Mouse (Mus musculus) midbrain, embryonic 11.5 days (tissue): ENCODE data around the gene Tnfrsf11a. TPM values are rescaled to one million over a fixed set of nuclear protein-coding genes. Genes with fewer than 3 reads are reported as not detected.

ENCODE experiments used
- ATAC-seq: fragments of 200-750 bp; cut with Nextera tagmentation; 2 replicates; pipeline ENCODE4 v1.8.0; 2017; ENCODE audit warnings: moderate TSS enrichment, moderate library complexity; ENCODE audit not compliant: low FRiP score
- DNase-seq: peaks from one replicate; pipeline ENCODE4 v3.0.0; 2015; ENCODE audit warnings: low spot score; ENCODE audit errors: missing footprints
- H3K27ac ChIP-seq: fragments of 300-500 bp; sonication (generic); 2 replicates; pipeline ENCODE4 v1.5.1; 2014; ENCODE audit warnings: low read depth, low read length
- H3K27me3 ChIP-seq: fragments of 300-500 bp; sonication (generic); 2 replicates; pipeline ENCODE4 v1.6.1; 2014; ENCODE audit warnings: mild to moderate bottlenecking, low read length, moderate library complexity, mixed read lengths; ENCODE audit not compliant: control insufficient read depth, insufficient read depth
- H3K36me3 ChIP-seq: fragments of 300-500 bp; sonication (generic); 2 replicates; pipeline ENCODE4 v1.6.1; 2014; ENCODE audit warnings: mild to moderate bottlenecking, low read length, moderate library complexity, mixed read lengths; ENCODE audit not compliant: control insufficient read depth, insufficient read depth
- H3K4me1 ChIP-seq: fragments of 300-500 bp; sonication (generic); 2 replicates; pipeline ENCODE4 v1.6.1; 2014; ENCODE audit warnings: low read length; ENCODE audit not compliant: control insufficient read depth, insufficient read depth
- H3K4me2 ChIP-seq: fragments of 300-500 bp; sonication (generic); 2 replicates; pipeline ENCODE4 v1.6.1; 2014; ENCODE audit warnings: mild to moderate bottlenecking, moderate library complexity
- H3K4me3 ChIP-seq: fragments of 300-500 bp; sonication (generic); 2 replicates; pipeline ENCODE4 v1.5.1; 2014; ENCODE audit warnings: low read depth, low read length
- H3K9ac ChIP-seq: fragments of 300-500 bp; sonication (generic); 2 replicates; pipeline ENCODE4 v1.6.1; 2014; ENCODE audit warnings: low read length
- H3K9me3 ChIP-seq: fragments of 300-500 bp; sonication (generic); 2 replicates; pipeline ENCODE4 v1.6.1; 2016; ENCODE audit warnings: low read length; ENCODE audit not compliant: control insufficient read depth
- WGBS: fragments of 180-500 bp; shearing (Covaris S2); extraction: QIAGEN DNeasy Blood & Tissue Kit; methylation state at CpG from one replicate; pipeline ENCODE4 v1.1.7; 2014; 5-methylcytosine and 5-hydroxymethylcytosine counted together
- polyA plus RNA-seq: library from polyadenylated mRNA; unstranded; fragments of >200 nt; fragmentation: Nextera tagmentation; extraction: Ambion mirVana; gene quantifications from 2 replicates; pipeline ENCODE4 v1.2.1, GENCODE M21; 2014

The Tnfrsf11a gene
- polyA plus RNA-seq = 0.26 and 0.44 TPM in 2 replicates

DNA sequence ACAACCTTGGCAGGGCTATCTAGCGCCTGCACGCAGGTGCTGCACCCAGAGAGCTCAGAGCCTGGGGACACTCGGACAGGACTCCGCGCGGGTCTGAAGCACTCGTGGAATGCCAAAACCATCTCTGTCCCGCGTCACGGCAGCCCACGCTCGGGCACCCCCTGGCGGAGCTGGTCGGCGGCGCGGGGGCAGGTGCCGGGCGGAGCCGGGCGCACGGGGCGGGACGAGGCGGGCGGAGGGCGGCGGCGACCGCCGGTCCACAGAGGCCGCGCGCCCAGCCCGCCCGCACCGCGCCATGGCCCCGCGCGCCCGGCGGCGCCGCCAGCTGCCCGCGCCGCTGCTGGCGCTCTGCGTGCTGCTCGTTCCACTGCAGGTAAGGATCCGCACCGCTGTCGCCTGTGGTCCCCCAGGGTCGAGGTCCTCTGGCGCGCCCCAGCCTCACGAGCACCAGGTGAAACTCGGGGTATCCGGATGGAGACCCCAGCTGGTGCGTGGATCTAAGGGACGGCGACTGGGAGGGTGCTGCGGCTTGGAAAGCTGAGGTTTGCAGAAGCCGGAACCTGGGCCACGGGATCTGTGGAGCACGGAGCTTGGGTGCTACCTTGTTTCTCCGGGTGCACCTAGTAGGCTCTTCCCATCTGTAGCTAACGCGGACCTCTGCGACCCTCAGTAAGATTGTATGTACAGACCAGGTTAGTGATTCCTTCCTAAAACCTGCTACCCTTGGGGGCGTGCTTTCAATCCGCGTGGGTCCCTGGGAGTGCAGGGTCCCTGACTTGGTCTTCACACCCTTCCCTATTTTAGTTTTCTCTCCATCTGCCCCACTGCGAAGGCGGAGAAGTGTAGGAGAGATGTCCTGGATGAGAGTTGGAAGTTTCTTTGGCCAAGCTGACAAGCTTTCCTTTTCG lies at the start of gene Tnfrsf11a:
Gene Tnfrsf11a (plus strand): TSS at position 262 of the 908 bp plus-strand sequence.
- peak within 1 kb of the TSS; percentile 58 for H3K9ac ChIP-seq
- peak within 1 kb of the TSS; percentile 45 for H3K4me3 ChIP-seq
- H3K4me1 ChIP-seq = no peaks in the 10 kb centered on the region
- peak; percentile 93 for DNase-seq
- H3K36me3 ChIP-seq = no peaks in the 10 kb centered on the region
- WGBS = 3% methylated on average over 71 of the region's 77 CpGs
- no peak within 1 kb of the TSS for H3K27ac ChIP-seq
- H3K27me3 ChIP-seq = peaks cover 23% of the 10 kb centered on the region
- peak; percentile 90 for ATAC-seq
- H3K9me3 ChIP-seq = no peaks in the 10 kb centered on the region
- H3K4me2 ChIP-seq = peak within 1 kb of the TSS; percentile 82

- Histone ChIP-seq H3K9me3 (no peaks in the 10 kb centered on the region), H3K27me3 (no peaks in the 10 kb centered on the region), H3K4me2 (no peak overlapping the region), H3K27ac (no peak overlapping the region), H3K9ac (no peak overlapping the region), H3K36me3 (no peaks in the 10 kb centered on the region), H3K4me3 (no peak overlapping the region), H3K4me1 (no peaks in the 10 kb centered on the region)
- ATAC-seq (no peak), DNase-seq (peak; percentile 31)
- 69% methylated on average over 3 of the region's 3 CpGs for WGBS
Observed at GRCm38 (mm10) chr1:105735318-105735717, 45.2 kb upstream of the Tnfrsf11a start.

- no peaks in the 10 kb centered on the region; the same call in 1 of the 2 replicates for H3K36me3 ChIP-seq
- WGBS = 96% methylated on average over 6 of the region's 6 CpGs
Observed at GRCm38 (mm10) chr1:105738334-105738733, 42.2 kb upstream of the Tnfrsf11a start.

DNA sequence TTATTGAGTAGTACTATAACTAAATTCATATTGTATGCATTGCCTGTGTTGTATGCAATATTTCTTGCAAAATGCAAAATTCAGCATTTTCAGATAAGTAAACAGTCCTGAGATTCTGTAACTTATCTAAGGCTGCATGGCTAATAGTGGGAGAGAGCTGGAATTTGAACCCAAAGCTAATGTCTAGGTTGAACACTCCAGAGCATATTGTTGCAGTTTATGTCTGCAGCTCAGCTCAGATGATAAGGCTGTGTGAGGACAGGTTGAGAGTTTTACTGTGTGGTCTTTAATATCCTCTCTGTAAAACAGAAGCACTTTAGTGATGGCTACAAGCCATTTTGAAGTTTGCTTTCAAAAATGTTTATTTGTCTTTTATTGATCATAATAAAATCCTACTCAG lies 41.0 kb upstream of the Tnfrsf11a start:
- ATAC-seq = no peak
- Histone ChIP-seq H3K4me3 (no peak overlapping the region), H3K4me2 (no peak overlapping the region), H3K27me3 (no peaks in the 10 kb centered on the region), H3K9ac (no peak overlapping the region), H3K27ac (no peak overlapping the region), H3K9me3 (no peaks in the 10 kb centered on the region), H3K36me3 (peaks cover 3% of the 10 kb centered on the region; the same call in 1 of the 2 replicates), H3K4me1 (no peaks in the 10 kb centered on the region)
- DNase-seq = no peak

More at GRCm38 (mm10) chr1:105738334-105738733, 42.2 kb upstream of the Tnfrsf11a start:
- H3K9me3 ChIP-seq = no peaks in the 10 kb centered on the region
- no peak overlapping the region for H3K27ac ChIP-seq
- DNase-seq (no peak), ATAC-seq (no peak)
- no peak overlapping the region for H3K4me2 ChIP-seq
- H3K4me1 ChIP-seq = no peaks in the 10 kb centered on the region
- H3K27me3 ChIP-seq = no peaks in the 10 kb centered on the region
- H3K4me3 ChIP-seq = no peak overlapping the region
- no peak overlapping the region for H3K9ac ChIP-seq

DNA sequence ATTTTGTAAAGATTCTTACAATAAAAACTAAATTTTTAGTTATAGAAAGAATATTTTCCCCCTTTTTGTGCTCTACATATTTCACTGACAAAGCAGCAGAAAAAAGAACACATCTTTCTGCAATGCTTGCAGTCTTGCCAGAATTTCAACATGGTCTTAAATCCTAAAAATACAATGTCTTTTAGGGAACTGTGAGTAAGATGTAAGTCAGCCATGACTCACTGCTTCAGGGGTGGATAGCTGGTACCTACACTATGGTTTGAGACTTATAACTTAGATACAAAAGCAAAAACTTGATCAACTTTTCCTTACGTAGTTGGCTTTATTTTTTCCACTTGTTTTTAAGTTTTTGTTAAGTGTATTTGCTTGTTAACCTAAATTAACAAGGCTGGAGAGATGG lies 38.0 kb upstream of the Tnfrsf11a start:
- Histone ChIP-seq H3K4me1 (no peaks in the 10 kb centered on the region), H3K36me3 (peaks cover 3% of the 10 kb centered on the region; the same call in 1 of the 2 replicates), H3K27me3 (no peaks in the 10 kb centered on the region), H3K9me3 (no peaks in the 10 kb centered on the region), H3K9ac (no peak overlapping the region), H3K27ac (no peak overlapping the region), H3K4me3 (no peak overlapping the region), H3K4me2 (no peak overlapping the region)
- no peak for ATAC-seq
- 93% methylated on average over 1 of the region's 1 CpGs for WGBS
- no peak for DNase-seq

DNA sequence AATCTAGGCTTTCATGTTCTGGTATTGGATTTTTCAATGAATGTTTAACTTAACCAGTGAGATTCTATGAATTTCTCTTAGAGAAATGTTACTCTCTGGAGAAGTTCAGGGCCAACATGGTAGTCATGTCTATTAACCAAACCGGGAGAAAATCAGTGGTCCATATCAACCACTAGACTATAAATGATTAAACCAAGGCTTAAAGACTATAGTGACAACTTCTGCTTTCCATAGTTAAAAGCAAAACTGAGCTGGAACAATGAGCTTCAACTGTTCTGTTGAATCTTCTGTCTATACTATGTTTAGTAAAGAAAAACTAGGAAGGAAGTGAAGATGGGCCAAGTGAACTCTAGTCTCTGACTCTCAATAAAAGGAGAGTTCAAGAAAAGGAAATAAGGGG lies 34.1 kb upstream of the Tnfrsf11a start:
- WGBS = 82% methylated on average over 1 of the region's 1 CpGs
- no peak overlapping the region for H3K27ac ChIP-seq
- no peak overlapping the region for H3K4me3 ChIP-seq
- H3K36me3 ChIP-seq = peaks cover 3% of the 10 kb centered on the region; the same call in 1 of the 2 replicates
- H3K4me2 ChIP-seq = no peak overlapping the region
- no peaks in the 10 kb centered on the region for H3K9me3 ChIP-seq
- no peak for DNase-seq
- no peaks in the 10 kb centered on the region for H3K27me3 ChIP-seq
- no peak for ATAC-seq
- H3K4me1 ChIP-seq = no peaks in the 10 kb centered on the region
- no peak overlapping the region for H3K9ac ChIP-seq

GRCm38 (mm10) chr1:105746858-105747596 lies 33.5 kb upstream of the Tnfrsf11a start:
- peaks cover 3% of the 10 kb centered on the region; the same call in 1 of the 2 replicates for H3K36me3 ChIP-seq
- 89% methylated on average over 5 of the region's 5 CpGs for WGBS
- no peak for DNase-seq
- no peak overlapping the region for H3K4me3 ChIP-seq
- H3K27ac ChIP-seq = no peak overlapping the region
- H3K27me3 ChIP-seq = no peaks in the 10 kb centered on the region
- H3K9ac ChIP-seq = no peak overlapping the region
- H3K4me2 ChIP-seq = no peak overlapping the region
- no peak for ATAC-seq
- H3K9me3 ChIP-seq = no peaks in the 10 kb centered on the region
- no peaks in the 10 kb centered on the region for H3K4me1 ChIP-seq

DNA sequence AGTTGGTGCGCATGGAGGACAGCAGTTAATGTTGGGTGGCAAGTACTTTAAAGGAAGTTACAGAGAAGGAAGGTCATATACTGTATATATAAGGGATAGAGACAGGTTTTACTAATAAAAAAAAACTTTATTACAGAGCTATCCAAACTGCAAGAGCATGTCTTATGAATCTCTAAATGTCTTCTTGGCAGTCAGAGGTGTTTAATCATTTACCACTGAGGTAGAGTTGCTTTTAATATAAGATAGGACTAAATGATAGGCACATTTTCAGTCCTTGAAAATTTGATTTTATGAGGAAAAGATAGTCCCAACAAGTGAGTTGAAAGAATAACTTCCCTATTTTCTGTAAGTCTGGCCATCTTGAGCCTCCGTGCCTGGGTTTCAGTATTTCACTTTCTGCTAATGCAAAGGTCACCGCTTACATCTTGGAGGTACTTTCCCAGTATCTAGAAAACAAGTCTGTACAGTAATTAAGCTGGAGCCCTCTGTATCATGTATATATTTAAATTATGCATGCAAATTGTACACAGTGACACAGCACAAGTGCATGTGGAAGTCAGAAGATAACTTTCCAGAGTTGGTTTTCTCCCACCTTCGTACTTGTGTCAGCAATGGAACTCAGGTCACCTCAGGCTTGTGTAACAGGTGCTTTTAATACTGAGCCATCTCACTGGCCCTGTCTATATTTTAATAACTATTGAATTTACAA lies 32.3 kb upstream of the Tnfrsf11a start:
- Histone ChIP-seq H3K4me3 (no peak overlapping the region), H3K4me2 (no peak overlapping the region), H3K36me3 (peaks cover 3% of the 10 kb centered on the region; the same call in 1 of the 2 replicates), H3K4me1 (no peaks in the 10 kb centered on the region), H3K9me3 (no peaks in the 10 kb centered on the region), H3K27me3 (no peaks in the 10 kb centered on the region), H3K9ac (no peak overlapping the region), H3K27ac (no peak overlapping the region)
- DNase-seq (no peak), ATAC-seq (no peak)
- 96% methylated on average over 4 of the region's 4 CpGs for WGBS
